Mouse (Mus musculus) kidney, postnatal 25 days (tissue): ENCODE data around the gene Oog3.

Source experiments
- DNase-seq, 2 experiments: peaks; one replicate each; pipeline ENCODE4 v3.0.0; 2021; ENCODE audit warnings: mixed read lengths in 2 of 2

Gene Oog3

DNA sequence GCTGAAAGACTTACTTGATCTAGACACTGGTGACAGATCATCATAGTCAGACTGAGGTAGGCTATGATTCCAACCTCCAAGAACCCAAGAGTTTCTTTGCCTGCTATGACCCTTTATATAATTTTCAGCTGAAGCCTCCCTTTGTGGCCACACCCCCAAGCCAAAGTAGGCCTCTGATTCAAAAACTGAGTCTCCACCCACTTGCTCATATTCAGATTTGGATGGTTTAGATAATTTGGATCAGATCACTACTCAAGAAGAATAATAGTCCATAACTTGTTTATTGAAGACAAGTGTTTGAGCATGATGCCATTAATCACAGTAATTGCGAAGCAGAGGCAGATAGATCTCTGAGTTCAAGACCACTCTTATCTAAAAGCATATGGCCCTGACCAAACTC is at the start of gene Oog3:
Gene Oog3, minus strand, starts transcription at position 101 of the 400 bp plus-strand sequence.
- DNase-seq: no peak

DNA sequence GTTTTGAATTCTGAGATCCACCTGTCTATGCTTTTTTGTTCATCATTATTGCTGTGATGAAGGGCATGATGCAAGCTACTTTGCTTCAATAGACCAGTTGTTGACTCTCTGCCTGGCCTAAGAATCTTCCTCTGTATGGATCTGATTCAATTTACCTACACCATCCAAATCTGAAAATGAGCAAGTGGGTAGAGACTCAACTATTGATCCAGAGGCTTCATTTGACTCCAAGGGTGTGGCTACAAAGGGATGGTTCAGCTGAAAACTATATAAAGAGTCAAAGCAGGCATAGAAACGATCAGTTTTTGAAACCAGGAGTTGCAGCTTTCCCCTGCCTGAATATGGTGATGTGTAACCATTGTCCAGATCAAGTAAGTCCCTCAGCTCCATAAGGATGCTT is 28.0 kb upstream of the Oog3 start, which contains the start of gene Oog2:
Gene Oog2, plus strand, starts transcription at position 301 of the 400 bp plus-strand sequence.
- DNase-seq: no peak
